Mouse (Mus musculus) embryo, embryonic 11.5 days (tissue): ENCODE data around the gene Pde6b.

ENCODE experiments used
- DNase-seq: peaks from one replicate; pipeline ENCODE4 v3.0.0-alpha.2; 2012; ENCODE audit warnings: low read depth, low spot score

The Pde6b gene

GRCm38 (mm10) chr5:108388201-108388600 is at the start of gene Pde6b:
Gene Pde6b, plus strand, starts transcription at chr5:108388391.
- DNase-seq, result no peak

- DNase-seq, result no peak
Observed at GRCm38 (mm10) chr5:108343680-108344170, 44.5 kb upstream of the Pde6b start.

- no peak for DNase-seq
Observed at GRCm38 (mm10) chr5:108345313-108346071, 42.7 kb upstream of the Pde6b start.

GRCm38 (mm10) chr5:108347843-108348242 is 40.3 kb upstream of the Pde6b start:
- DNase-seq, result no peak

- DNase-seq, result no peak
Observed at GRCm38 (mm10) chr5:108349511-108350148, 38.6 kb upstream of the Pde6b start.

- no peak for DNase-seq
Observed at GRCm38 (mm10) chr5:108354056-108354455, 34.1 kb upstream of the Pde6b start.

GRCm38 (mm10) chr5:108357862-108358261 is 30.3 kb upstream of the Pde6b start:
- no peak for DNase-seq

- DNase-seq, result no peak
Observed at GRCm38 (mm10) chr5:108359491-108359890, 28.7 kb upstream of the Pde6b start.

GRCm38 (mm10) chr5:108360211-108360610 is 28.0 kb upstream of the Pde6b start:
- DNase-seq, result no peak

- DNase-seq, result no peak
Observed at GRCm38 (mm10) chr5:108362330-108362729, 25.9 kb upstream of the Pde6b start.

- no peak for DNase-seq
Observed at GRCm38 (mm10) chr5:108366328-108366983, 21.7 kb upstream of the Pde6b start.

GRCm38 (mm10) chr5:108366984-108367841 is 21.0 kb upstream of the Pde6b start:
- no peak for DNase-seq

GRCm38 (mm10) chr5:108367871-108368332 is 20.3 kb upstream of the Pde6b start, which contains the start of gene Gm42517:
Gene Gm42517, minus strand, starts transcription at chr5:108367922.
- DNase-seq, result no peak

GRCm38 (mm10) chr5:108368446-108368845 is 19.7 kb upstream of the Pde6b start:
- no peak for DNase-seq

- no peak for DNase-seq
Observed at GRCm38 (mm10) chr5:108368851-108369621, 19.2 kb upstream of the Pde6b start.

- no peak for DNase-seq
Observed at GRCm38 (mm10) chr5:108369964-108370363, 18.2 kb upstream of the Pde6b start.

GRCm38 (mm10) chr5:108374079-108374478 is 14.1 kb upstream of the Pde6b start:
- no peak for DNase-seq

- DNase-seq, result no peak
Observed at GRCm38 (mm10) chr5:108376059-108376458, 12.1 kb upstream of the Pde6b start.

- DNase-seq, result no peak
Observed at GRCm38 (mm10) chr5:108378346-108378745, 9.8 kb upstream of the Pde6b start.

GRCm38 (mm10) chr5:108385632-108386031 is 2.6 kb upstream of the Pde6b start:
- DNase-seq, result no peak

- DNase-seq, result no peak
Observed at GRCm38 (mm10) chr5:108386449-108386848, 1.7 kb upstream of the Pde6b start.
